Mouse (Mus musculus): ENCODE measurements around the gene Edn3.

DNA sequence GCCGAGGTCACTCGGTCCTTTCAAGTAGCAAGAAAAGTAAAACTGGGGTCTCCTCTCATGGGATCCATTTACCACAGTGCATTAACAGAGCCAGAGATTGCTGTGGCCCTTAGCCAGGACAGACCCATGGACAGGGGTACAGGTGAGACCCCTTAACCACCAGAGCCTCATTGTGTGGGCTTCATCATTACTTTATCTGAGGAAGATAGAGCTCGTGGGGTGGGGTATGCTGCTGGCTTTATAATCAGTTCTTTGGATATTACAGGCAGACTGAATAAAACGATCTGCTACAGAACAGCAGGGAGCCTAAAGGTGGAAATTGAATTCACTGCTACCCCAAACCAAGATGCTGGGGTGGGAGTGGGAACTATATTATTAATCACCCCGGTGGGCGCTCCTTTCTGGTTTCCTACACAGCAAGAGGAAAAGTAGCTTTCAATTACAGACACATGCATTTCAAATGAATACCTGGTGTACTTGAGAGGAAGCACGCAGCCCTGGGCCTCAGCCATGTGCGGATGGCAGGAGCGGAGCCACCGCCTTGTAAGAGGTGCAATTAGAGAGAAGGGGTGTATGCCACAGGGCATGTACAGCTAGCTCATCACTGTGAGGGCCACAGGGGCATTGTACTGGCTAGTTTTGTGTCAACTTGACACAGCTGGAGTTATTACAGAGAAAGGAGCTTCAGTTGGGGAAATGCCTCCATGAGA, 33.1 kb upstream of the Edn3 start:
- TF ChIP-seq CTCF (IDR thresholded peaks at IDR 0.05) (no peak), EP300 (IDR thresholded peaks at IDR 0.05) (no peak)
